ENCODE assay signal across 24 mouse cellular contexts in genomic region chr5:73555096-73555852, GRCm38 (mm10).
A peak's percentile ranks its signal among the peaks of the same experiment; 100 is the strongest.
DNase-seq lines count a peak whose midpoint lies in the region; ATAC-seq and TF ChIP-seq lines count a peak whose summit lies in the region.
"Had no signal": no experiment of that assay in that cellular context is flagged by ENCODE, and none has a peak within 500 bp of the region (broad histone marks: within the 10 kb centered on the region; RNA-seq: fewer than 3 reads in every experiment).

No protein-coding gene starts in this region.

- H3K4me1 ChIP-seq in embryonic facial prominence, embryonic 15.5 days, result peaks cover 3% of the 10 kb centered on the region; the same call in 1 of the 2 replicates
- H3K4me1 ChIP-seq in embryonic facial prominence, embryonic 10.5 days, result no peaks in the 10 kb centered on the region
- H3K4me1 ChIP-seq in lung, embryonic 14.5 days (ENCODE audit: insufficient read depth), result no peaks in the 10 kb centered on the region
- H3K4me1 ChIP-seq in lung, adult 2 months (ENCODE audit: control insufficient read depth, insufficient read depth, low read length), result peaks cover 23% of the 10 kb centered on the region
- H3K4me1 ChIP-seq: liver, embryonic 13.5 days; stomach, embryonic 15.5 days had no signal

- H3K36me3 ChIP-seq in embryonic facial prominence, embryonic 15.5 days, result peaks cover 7% of the 10 kb centered on the region; the same call in 1 of the 2 replicates
- peaks cover 87% of the 10 kb centered on the region for H3K36me3 ChIP-seq in embryonic facial prominence, embryonic 10.5 days (replicated peaks)
- peaks cover 42% of the 10 kb centered on the region; the same call in 1 of the 2 replicates for H3K36me3 ChIP-seq in lung, embryonic 14.5 days (ENCODE audit: insufficient read depth)

- H3K27me3 ChIP-seq in embryonic facial prominence, embryonic 15.5 days, result no peaks in the 10 kb centered on the region
- no peaks in the 10 kb centered on the region for H3K27me3 ChIP-seq in embryonic facial prominence, embryonic 10.5 days (replicated peaks; ENCODE audit: low read depth, poor library complexity, severe bottlenecking)
- H3K27me3 ChIP-seq in lung, embryonic 14.5 days (ENCODE audit: insufficient read depth, low read length), result no peaks in the 10 kb centered on the region
- H3K27me3 ChIP-seq: limb, embryonic 12.5 days; liver, embryonic 13.5 days; stomach, embryonic 15.5 days had no signal

- H3K27ac ChIP-seq in embryonic facial prominence, embryonic 15.5 days (replicated peaks), result peak overlapping the region; percentile 17; the same call in 1 of the 2 replicates
- H3K27ac ChIP-seq in embryonic facial prominence, embryonic 10.5 days (replicated peaks), result no peak overlapping the region
- peak overlapping the region; percentile 46 for H3K27ac ChIP-seq in lung, embryonic 14.5 days (ENCODE audit: low read depth)
- H3K27ac ChIP-seq: gastrocnemius, adult 2 months; hindbrain, embryonic 10.5 days; kidney, postnatal 0 days; limb, embryonic 12.5 days; liver, embryonic 13.5 days; macrophage; stomach, embryonic 15.5 days had no signal

- 72% methylated on average over 8 of the region's 8 CpGs for WGBS in embryonic facial prominence, embryonic 15.5 days
- WGBS in embryonic facial prominence, embryonic 10.5 days, result 90% methylated on average over 8 of the region's 8 CpGs
- WGBS in lung, embryonic 14.5 days, result 62% methylated on average over 8 of the region's 8 CpGs
- WGBS in lung, adult 2 months, result 53% methylated on average over 8 of the region's 8 CpGs

- no peak overlapping the region for H3K9ac ChIP-seq in embryonic facial prominence, embryonic 15.5 days
- no peak overlapping the region for H3K9ac ChIP-seq in lung, embryonic 14.5 days
- H3K9ac ChIP-seq: limb, embryonic 12.5 days; liver, embryonic 13.5 days; stomach, embryonic 15.5 days had no signal

- intact Hi-C loops in left cerebral cortex, postnatal 4 days (cut with DNase I), result no loop called here

- H3K4me2 ChIP-seq in embryonic facial prominence, embryonic 15.5 days (replicated peaks), result no peak overlapping the region
- no peak overlapping the region for H3K4me2 ChIP-seq in lung, embryonic 14.5 days
- H3K4me2 ChIP-seq: heart, embryonic 11.5 days; limb, embryonic 12.5 days; liver, embryonic 13.5 days; stomach, embryonic 15.5 days had no signal

- no peaks in the 10 kb centered on the region for H3K9me3 ChIP-seq in embryonic facial prominence, embryonic 15.5 days (replicated peaks)
- no peaks in the 10 kb centered on the region for H3K9me3 ChIP-seq in embryonic facial prominence, embryonic 10.5 days
- H3K9me3 ChIP-seq in lung, embryonic 14.5 days (ENCODE audit: low read depth, low read length), result no peaks in the 10 kb centered on the region
- H3K9me3 ChIP-seq: hindbrain, embryonic 10.5 days; limb, embryonic 12.5 days; liver, embryonic 13.5 days; stomach, embryonic 15.5 days had no signal

- no peak for TF ChIP-seq CTCF in lung, embryonic 14.5 days (IDR thresholded peaks at IDR 0.05; ENCODE audit: low read depth)
- no peak for TF ChIP-seq CTCF in lung, adult 2 months (IDR thresholded peaks at IDR 0.05; ENCODE audit: insufficient read depth, low read length)

- ATAC-seq in embryonic facial prominence, embryonic 15.5 days (ENCODE audit: insufficient number of reproducible peaks, low FRiP score, low TSS enrichment, low read depth), result no peak
- peak; percentile 57; the same call in 1 of the 2 replicates for ATAC-seq in lung, embryonic 14.5 days (ENCODE audit: insufficient read depth)
- ATAC-seq: hindbrain, embryonic 16.5 days had no signal

- no peak for TF ChIP-seq POLR2A in lung, adult 2 months (IDR thresholded peaks at IDR 0.05; ENCODE audit: borderline replicate concordance, extremely low read depth, low read depth, low read length)

- DNase-seq in embryonic facial prominence, embryonic 10.5 days (ENCODE audit: low spot score), result no peak
- peak; percentile 48 for DNase-seq in lung, embryonic 14.5 days
- no peak for DNase-seq in lung, adult 2 months
- DNase-seq in lung, postnatal 10 days, result peak; percentile 57
- no peak for DNase-seq in c-Kit-positive CD71-positive TER-119-positive erythroid progenitor cells, embryonic 14.5 days (ENCODE audit: low spot score)
- DNase-seq in left cerebral cortex, postnatal 4 days, result no peak
- no peak for DNase-seq in frontal cortex, postnatal 14 days (ENCODE audit: low spot score in 2 of 2)
- DNase-seq: adrenal gland, postnatal 14 days; cerebellum, adult 8-10 months; gastrocnemius, adult 2 months; kidney, adult 2 months; liver, embryonic 13.5 days; right cerebral cortex, adult 18-20 months; right cerebral cortex, postnatal 4 days; thymus, adult 2 months; thymus, postnatal 4 days had no signal

- no peak overlapping the region for H3K4me3 ChIP-seq in embryonic facial prominence, embryonic 15.5 days (replicated peaks)
- H3K4me3 ChIP-seq in embryonic facial prominence, embryonic 10.5 days, result no peak overlapping the region
- no peak overlapping the region for H3K4me3 ChIP-seq in lung, embryonic 14.5 days (ENCODE audit: low read depth, low read length)
- H3K4me3 ChIP-seq in lung, adult 2 months (replicated peaks; ENCODE audit: extremely low read depth, low read depth, low read length), result no peak overlapping the region
- H3K4me3 ChIP-seq: gastrocnemius, adult 2 months; hindbrain, embryonic 10.5 days; limb, embryonic 12.5 days; liver, embryonic 13.5 days; stomach, embryonic 15.5 days had no signal

Comparison
In these comparisons a context has a peak if more than half of its experiments do, and no peak if none do; other contexts are left out.
1. DNase-seq: peak in lung, embryonic 14.5 days (single experiment) and lung, postnatal 10 days (single experiment); none in embryonic facial prominence, embryonic 10.5 days (single experiment), lung, adult 2 months (single experiment), c-Kit-positive CD71-positive TER-119-positive erythroid progenitor cells, embryonic 14.5 days (single experiment), left cerebral cortex, postnatal 4 days (single experiment) and frontal cortex, postnatal 14 days (0 of 2).